Mouse (Mus musculus) liver, adult (tissue): ENCODE results near the gene Herpud2.

Source experiments
- GATA4 ChIP-seq: IDR thresholded peaks from 2 replicates; pipeline ENCODE4 v1.6.1; 2014; ENCODE audit warnings: mild to moderate bottlenecking, low read length; ENCODE audit not compliant: insufficient replicate concordance

The Herpud2 gene

GRCm38 (mm10) chr9:25076505-25076904 is 75.1 kb downstream of the Herpud2 start:
- TF ChIP-seq GATA4, result no peak

- no peak for TF ChIP-seq GATA4
Measured at GRCm38 (mm10) chr9:25075977-25076376, 75.6 kb downstream of the Herpud2 start.

- no peak for TF ChIP-seq GATA4
Measured at GRCm38 (mm10) chr9:25072666-25073065, 79.0 kb downstream of the Herpud2 start.

- no peak for TF ChIP-seq GATA4
Measured at GRCm38 (mm10) chr9:25058726-25059125, 92.9 kb downstream of the Herpud2 start.
